Mouse (Mus musculus) lung, adult 2 months (tissue): Measurements from ENCODE around the gene Vps8.

Source experiments
- CTCF ChIP-seq: fragments of 200-500 bp; IDR thresholded peaks from 2 replicates; pipeline ENCODE4 v1.5.1; 2011; ENCODE audit warnings: mild to moderate bottlenecking, low read length, control low read depth; ENCODE audit not compliant: insufficient read depth
- POLR2A ChIP-seq: fragments of 200-500 bp; IDR thresholded peaks from 2 replicates; pipeline ENCODE4 v1.6.1; 2011; ENCODE audit warnings: low read depth, mild to moderate bottlenecking, control low read depth, low read length, borderline replicate concordance; ENCODE audit errors: extremely low read depth

DNA sequence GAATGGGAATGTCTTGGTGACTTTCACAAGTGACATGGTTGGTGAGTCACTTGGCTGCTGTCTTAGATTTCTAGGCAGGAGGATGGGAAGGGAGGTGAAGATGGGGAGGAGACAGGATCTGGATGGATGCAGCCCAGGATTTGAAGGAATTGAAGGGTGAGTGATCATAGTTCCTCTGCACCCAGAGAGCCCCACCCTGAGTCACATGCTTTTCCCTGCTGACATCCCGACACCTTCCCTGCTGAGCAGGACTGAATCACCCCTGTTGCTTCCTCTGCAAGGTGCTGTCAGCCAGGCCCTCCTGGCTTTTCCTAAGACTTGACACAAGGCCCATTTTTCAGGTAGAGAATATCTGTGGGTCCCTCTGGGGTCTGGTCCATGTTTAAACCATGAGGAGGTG is 41.4 kb upstream of the Vps8 start:
- TF ChIP-seq CTCF (no peak), POLR2A (no peak)
